Mouse (Mus musculus): ENCODE data around the gene Guf1.

Gene Guf1

GRCm38 (mm10) chr5:69556628-69557403, at the start of gene Guf1:
Guf1 (plus strand) TSS chr5:69556923.
- peak; percentile 95 for DNase-seq (ENCODE audit: low read depth, low spot score)

- no peak for DNase-seq (ENCODE audit: low read depth, low spot score)
Observed at GRCm38 (mm10) chr5:69507045-69507444, 49.7 kb upstream of the Guf1 start.

- no peak for DNase-seq (ENCODE audit: low read depth, low spot score)
Observed at GRCm38 (mm10) chr5:69511631-69512030, 45.1 kb upstream of the Guf1 start.

- no peak for DNase-seq (ENCODE audit: low read depth, low spot score)
Observed at GRCm38 (mm10) chr5:69512203-69512602, 44.5 kb upstream of the Guf1 start.

- peak; percentile 66 for DNase-seq (ENCODE audit: low read depth, low spot score)
Observed at GRCm38 (mm10) chr5:69520661-69521278, 36.0 kb upstream of the Guf1 start.

GRCm38 (mm10) chr5:69522064-69522463, 34.7 kb upstream of the Guf1 start:
- no peak for DNase-seq (ENCODE audit: low read depth, low spot score)

GRCm38 (mm10) chr5:69523944-69524343, 32.8 kb upstream of the Guf1 start:
- DNase-seq (ENCODE audit: low read depth, low spot score), result no peak

- DNase-seq (ENCODE audit: low read depth, low spot score), result no peak
Observed at GRCm38 (mm10) chr5:69541680-69542079, 15.0 kb upstream of the Guf1 start.

GRCm38 (mm10) chr5:69542489-69542888, 14.2 kb upstream of the Guf1 start, which contains the start of gene Yipf7:
Yipf7 (minus strand) TSS chr5:69542648.
- DNase-seq (ENCODE audit: low read depth, low spot score), result no peak

- peak; percentile 30 for DNase-seq (ENCODE audit: low read depth, low spot score)
Observed at GRCm38 (mm10) chr5:69557404-69557935, 747 bp downstream of the Guf1 start.

GRCm38 (mm10) chr5:69591640-69592461, 35.1 kb downstream of the Guf1 start, which contains the start of gene Gnpda2:
Gnpda2 (minus strand) TSS chr5:69592340.
- DNase-seq (ENCODE audit: low read depth, low spot score), result peak; percentile 94

GRCm38 (mm10) chr5:69601027-69601426, 44.3 kb downstream of the Guf1 start:
- DNase-seq (ENCODE audit: low read depth, low spot score), result peak; percentile 8

- DNase-seq (ENCODE audit: low read depth, low spot score), result peak; percentile 13
Observed at GRCm38 (mm10) chr5:69613209-69613796, 56.6 kb downstream of the Guf1 start.

- no peak for DNase-seq (ENCODE audit: low read depth, low spot score)
Observed at GRCm38 (mm10) chr5:69620899-69621298, 64.2 kb downstream of the Guf1 start.
